Mouse (Mus musculus): ENCODE results near the gene Dexi.

The Dexi gene

GRCm38 (mm10) chr16:10492587-10492986 is 50.3 kb downstream of the Dexi start:
- no peak for DNase-seq

- DNase-seq, result no peak
Observed at GRCm38 (mm10) chr16:10491716-10492115, 51.1 kb downstream of the Dexi start.

- no peak for DNase-seq
Observed at GRCm38 (mm10) chr16:10490503-10491150, 52.2 kb downstream of the Dexi start.

GRCm38 (mm10) chr16:10489904-10490457 is 52.9 kb downstream of the Dexi start:
- DNase-seq, result no peak

GRCm38 (mm10) chr16:10489483-10489882 is 53.4 kb downstream of the Dexi start:
- DNase-seq, result no peak

- DNase-seq, result no peak
Observed at GRCm38 (mm10) chr16:10488769-10489481, 53.9 kb downstream of the Dexi start.

GRCm38 (mm10) chr16:10487895-10488493 is 54.9 kb downstream of the Dexi start:
- no peak for DNase-seq

- no peak for DNase-seq
Observed at GRCm38 (mm10) chr16:10486993-10487392, 55.9 kb downstream of the Dexi start.

- DNase-seq, result no peak
Observed at GRCm38 (mm10) chr16:10482343-10482742, 60.5 kb downstream of the Dexi start.

- no peak for DNase-seq
Observed at GRCm38 (mm10) chr16:10479857-10480256, 63.0 kb downstream of the Dexi start, which contains the start of gene Ciita. TSS of gene Ciita (plus strand) at chr16:10480059.

GRCm38 (mm10) chr16:10475919-10476318 is 66.9 kb downstream of the Dexi start:
- no peak for DNase-seq

- DNase-seq, result peak; percentile 40
Observed at GRCm38 (mm10) chr16:10474956-10475355, 67.9 kb downstream of the Dexi start.

GRCm38 (mm10) chr16:10471950-10472349 is 70.9 kb downstream of the Dexi start:
- DNase-seq, result no peak

GRCm38 (mm10) chr16:10468201-10468600 is 74.7 kb downstream of the Dexi start:
- no peak for DNase-seq

GRCm38 (mm10) chr16:10467391-10468107 is 75.3 kb downstream of the Dexi start:
- no peak for DNase-seq

GRCm38 (mm10) chr16:10465011-10465681 is 77.7 kb downstream of the Dexi start:
- DNase-seq, result peak; percentile 18

- no peak for DNase-seq
Observed at GRCm38 (mm10) chr16:10461178-10461577, 81.7 kb downstream of the Dexi start.

- no peak for DNase-seq
Observed at GRCm38 (mm10) chr16:10460188-10460587, 82.7 kb downstream of the Dexi start.

- no peak for DNase-seq
Observed at GRCm38 (mm10) chr16:10454583-10454974, 88.3 kb downstream of the Dexi start.

- no peak for DNase-seq
Observed at GRCm38 (mm10) chr16:10453872-10454582, 88.8 kb downstream of the Dexi start.
